Mouse (Mus musculus) layer of hippocampus, postnatal 10 days (tissue): ENCODE results near the gene Mrln. TPM values are rescaled to one million over a fixed set of nuclear protein-coding genes. Genes with fewer than 3 reads are reported as not detected.
"Not testable (repeated sequence)": the region's sequence is repeated elsewhere in the genome, so short reads cannot be mapped to it uniquely, and the experiment has no call there.

Experiments used
- DNase-seq, 2 experiments: peaks; one replicate each; pipeline ENCODE4 v3.0.0; 2021; ENCODE audit warnings: low spot score in 2 of 2
- total RNA-seq, 2 experiments: library from RNA; stranded (reverse); gene quantifications; 2 replicates each; pipeline ENCODE4 v1.2.3; 2021

The Mrln gene
- total RNA-seq, 2 experiments from 2014 or later = 1.6 TPM; not detected in 1

- DNase-seq = no peak
Measured at GRCm38 (mm10) chr10:70195279-70195678, 9.2 kb upstream of the Mrln start.

- no peak for DNase-seq
Measured at GRCm38 (mm10) chr10:70195786-70196185, 8.7 kb upstream of the Mrln start.

- no peak for DNase-seq
Measured at GRCm38 (mm10) chr10:70196666-70197065, 7.8 kb upstream of the Mrln start.

DNA sequence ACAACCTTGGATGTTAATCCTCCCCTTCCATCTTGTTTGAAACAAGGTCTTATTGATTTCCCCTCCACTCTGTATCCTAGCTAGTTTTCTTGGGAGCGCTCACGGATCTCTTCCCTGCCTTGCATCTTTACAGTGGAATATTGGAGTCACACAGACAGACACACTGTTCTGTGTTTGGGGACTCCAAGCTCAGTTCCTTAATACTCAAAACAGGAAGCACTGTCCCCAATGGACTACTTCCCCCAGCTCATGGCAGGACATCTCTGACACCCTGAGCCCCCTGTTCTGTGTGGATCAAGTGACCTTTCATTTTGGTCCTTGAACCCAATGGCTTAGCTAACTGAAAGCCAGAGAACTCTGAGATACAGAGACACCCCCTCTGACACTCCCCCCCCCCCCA is 6.9 kb upstream of the Mrln start:
- no peak for DNase-seq

- DNase-seq = no peak
Measured at GRCm38 (mm10) chr10:70198012-70198411, 6.5 kb upstream of the Mrln start.

- DNase-seq = no peak
Measured at GRCm38 (mm10) chr10:70198951-70199463, 5.5 kb upstream of the Mrln start.

GRCm38 (mm10) chr10:70199466-70200210 is 4.8 kb upstream of the Mrln start:
- DNase-seq = no peak

DNA sequence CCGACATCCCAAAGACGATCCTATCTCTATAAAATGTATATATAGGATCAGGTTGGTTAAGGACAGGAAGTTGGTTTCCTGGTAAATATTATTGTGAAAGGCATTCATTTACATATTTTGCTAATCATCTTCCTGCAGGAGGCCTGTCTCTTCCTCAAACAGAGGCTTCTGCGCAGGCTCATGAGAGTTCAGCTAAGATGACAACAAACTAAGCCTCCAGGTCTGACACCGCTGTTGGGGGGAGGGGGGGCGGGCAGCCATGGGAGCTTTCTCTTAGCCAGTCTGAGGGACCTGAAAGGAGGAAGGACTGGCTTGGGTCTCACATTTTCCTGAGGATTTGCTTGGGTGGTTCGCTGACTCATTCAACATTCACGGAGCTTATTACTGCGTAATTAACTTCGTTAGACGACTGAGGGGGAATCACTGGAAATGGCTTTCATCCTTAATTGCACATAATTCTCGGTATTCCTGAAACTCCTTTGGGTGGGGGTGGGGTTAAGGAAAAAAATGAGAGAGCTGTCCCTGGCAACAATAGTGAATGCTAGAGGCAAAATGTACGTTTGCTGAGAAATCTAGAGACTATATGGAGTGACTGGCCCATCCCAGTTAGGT is 3.5 kb upstream of the Mrln start:
- DNase-seq = no peak

- no peak for DNase-seq
Measured at GRCm38 (mm10) chr10:70211281-70211680, 6.8 kb downstream of the Mrln start.

- DNase-seq = no peak
Measured at GRCm38 (mm10) chr10:70220971-70221370, 16.5 kb downstream of the Mrln start.

DNA sequence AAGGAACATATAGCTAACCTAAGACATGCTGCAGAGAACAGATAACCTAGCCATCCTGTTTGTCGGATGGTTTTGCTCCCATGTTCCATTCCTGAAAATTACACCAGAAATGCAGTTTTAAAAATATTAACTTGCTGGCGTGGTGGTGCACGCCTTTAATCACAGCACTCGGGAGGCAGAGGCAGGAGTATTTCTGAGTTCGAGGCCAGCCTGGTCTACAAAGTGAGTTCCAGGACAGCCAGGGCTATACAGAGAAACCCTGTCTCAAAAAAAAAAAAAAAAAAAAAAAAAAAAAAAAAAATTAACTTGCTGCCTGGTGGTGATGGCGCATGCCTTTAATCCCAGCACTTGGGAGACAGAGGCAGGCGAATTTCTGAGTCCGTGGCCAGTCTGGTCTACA is 17.8 kb downstream of the Mrln start:
- DNase-seq = not testable (repeated sequence)

DNA sequence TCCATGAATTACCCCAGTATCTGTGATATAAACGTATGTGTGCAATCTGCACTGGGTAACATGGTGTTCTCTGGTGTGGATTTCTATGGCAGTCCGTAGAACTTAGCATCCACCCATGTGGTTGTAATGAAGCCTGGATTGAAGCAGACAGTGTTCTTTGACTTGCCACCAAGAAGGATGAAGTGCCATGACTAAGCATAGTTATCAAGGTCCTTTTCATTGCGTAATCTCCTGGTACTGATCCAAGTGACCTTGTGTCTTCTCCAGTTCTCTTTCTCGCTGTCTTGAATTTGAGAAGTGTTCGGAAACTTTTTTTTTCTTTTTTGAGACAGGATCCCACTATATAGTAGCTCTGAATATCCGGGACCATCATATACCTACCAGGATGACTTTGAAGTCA is 20.1 kb downstream of the Mrln start:
- no peak for DNase-seq

DNA sequence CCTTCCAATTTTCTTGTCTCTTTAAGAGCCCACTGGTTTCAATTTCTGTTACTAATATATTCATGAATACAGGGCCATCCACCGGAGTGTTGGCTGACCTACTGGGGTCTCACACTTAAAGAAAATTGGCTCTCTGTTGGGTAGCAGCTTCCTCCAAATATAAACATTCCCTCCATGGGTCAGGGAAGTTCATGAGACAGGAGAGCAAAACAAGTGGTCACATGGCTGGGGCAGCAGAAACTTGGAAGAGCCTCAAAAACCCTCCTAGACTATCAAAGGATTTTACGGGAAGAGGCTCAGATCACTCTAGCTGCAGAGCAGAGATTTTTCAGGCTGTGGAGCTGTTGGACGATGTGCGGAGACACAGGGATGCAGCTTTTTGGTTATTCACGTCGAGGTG is 21.3 kb downstream of the Mrln start:
- no peak for DNase-seq

DNA sequence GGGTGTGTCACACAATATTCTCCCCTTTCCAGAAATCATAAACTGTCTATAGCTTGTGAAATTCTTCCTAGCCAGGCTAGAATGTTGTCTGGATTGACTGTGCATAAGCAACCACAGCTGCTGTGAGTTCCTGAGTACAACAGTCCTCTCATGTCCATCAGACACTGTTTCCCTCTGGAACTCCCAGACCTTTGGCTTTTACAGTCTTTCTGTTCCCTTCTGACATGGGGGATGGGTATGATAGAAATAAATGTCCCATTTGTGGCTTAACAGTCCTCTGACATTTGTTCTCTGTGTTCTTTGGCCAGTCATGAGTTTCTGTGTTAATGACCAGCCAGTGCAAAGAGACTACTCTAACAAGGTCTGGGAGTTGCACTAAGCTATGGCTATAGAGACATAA is 22.1 kb downstream of the Mrln start:
- DNase-seq = no peak

GRCm38 (mm10) chr10:70230352-70230751 is 25.9 kb downstream of the Mrln start:
- DNase-seq = no peak

GRCm38 (mm10) chr10:70237936-70238335 is 33.5 kb downstream of the Mrln start:
- DNase-seq = no peak

GRCm38 (mm10) chr10:70242751-70243444 is 38.4 kb downstream of the Mrln start:
- no peak for DNase-seq

DNA sequence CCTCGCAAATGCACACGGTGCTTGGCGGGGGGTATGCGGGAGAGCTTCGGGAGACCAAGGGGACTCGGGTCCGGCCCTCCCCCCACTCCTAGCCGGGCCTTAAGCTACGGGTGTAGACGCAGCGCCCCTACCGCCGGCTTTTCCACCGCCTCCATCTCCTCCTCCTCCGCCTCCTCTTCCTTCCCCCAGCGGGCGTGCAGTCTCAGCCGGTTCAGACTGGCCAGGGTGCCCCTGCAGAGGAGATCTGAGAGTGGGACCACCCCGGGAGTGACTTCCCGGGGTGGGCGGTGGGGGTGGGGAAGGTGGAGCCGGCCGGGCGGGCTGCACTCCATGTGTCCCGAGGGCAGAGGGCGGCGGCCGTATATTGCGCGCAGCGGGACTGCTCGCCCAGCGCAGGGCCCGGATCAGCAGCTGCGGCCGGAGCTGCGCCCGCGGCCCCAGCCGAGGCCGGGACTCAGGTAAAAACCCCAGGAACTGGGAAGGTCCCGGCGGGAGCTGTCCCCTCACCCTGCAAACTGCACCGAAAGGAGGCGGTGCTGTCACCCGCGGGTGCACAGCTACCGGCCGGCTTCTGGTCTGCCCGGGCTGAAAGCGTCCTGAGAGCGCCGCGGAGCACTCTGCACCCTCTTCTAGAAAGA is 40.6 kb downstream of the Mrln start, which contains the start of gene Slc16a9:
Gene Slc16a9 (plus strand): TSS at position 180 of the 638 bp plus-strand sequence.
- peak; percentile 60 to 73 for DNase-seq

GRCm38 (mm10) chr10:70245559-70245945 is 41.1 kb downstream of the Mrln start:
- DNase-seq = no peak

DNA sequence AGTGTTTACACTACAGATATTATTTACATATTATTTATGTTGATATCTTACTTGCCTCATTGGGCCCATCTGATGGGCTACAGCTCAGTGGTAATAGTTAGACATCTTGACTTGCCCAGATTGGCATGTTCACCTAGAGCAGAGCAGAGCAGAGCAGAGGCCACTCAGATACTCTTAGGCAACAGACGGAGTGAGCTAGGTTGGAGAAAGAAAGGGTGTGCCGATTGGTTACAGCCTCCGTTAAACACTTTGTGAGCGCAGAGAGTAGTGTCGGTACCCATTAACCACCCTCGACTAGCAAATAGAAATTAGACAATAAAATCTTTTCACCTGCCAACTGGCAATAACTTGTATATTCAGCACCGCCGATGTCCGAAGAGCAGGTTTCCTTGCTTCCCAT is 41.6 kb downstream of the Mrln start:
- no peak for DNase-seq

GRCm38 (mm10) chr10:70250354-70250753 is 45.9 kb downstream of the Mrln start:
- DNase-seq = no peak

DNA sequence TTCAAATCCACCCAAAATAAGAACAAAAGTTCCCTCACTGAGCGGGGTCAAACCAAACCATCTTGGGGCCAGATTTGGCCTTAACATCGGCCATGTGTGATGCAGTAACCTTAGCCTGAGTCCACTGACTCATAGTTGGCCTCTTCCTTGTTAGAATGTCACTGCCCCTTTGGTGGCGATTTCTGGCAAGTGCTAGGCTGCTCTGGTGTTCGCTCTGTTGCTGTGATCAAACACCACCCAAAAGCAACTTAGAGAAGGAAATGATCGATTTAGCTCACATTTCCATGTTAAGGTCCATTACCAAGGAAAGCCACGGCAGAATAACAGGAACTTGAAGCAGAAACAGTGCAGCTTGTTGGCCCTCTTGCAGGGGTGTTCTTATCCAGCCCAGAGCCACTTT is 46.3 kb downstream of the Mrln start:
- no peak for DNase-seq
